Mouse (Mus musculus) stomach, postnatal 0 days (tissue): Measurements from ENCODE around the gene Smc4.

ENCODE experiments used
- CTCF ChIP-seq: IDR thresholded peaks from 2 replicates; pipeline ENCODE4 v1.5.1; 2016; ENCODE audit warnings: antibody characterized with exemption, low read depth, mild to moderate bottlenecking, moderate library complexity
- EP300 ChIP-seq: optimal IDR thresholded peaks from 2 replicates; pipeline ENCODE3; 2016; ENCODE audit warnings: antibody characterized with exemption

DNA sequence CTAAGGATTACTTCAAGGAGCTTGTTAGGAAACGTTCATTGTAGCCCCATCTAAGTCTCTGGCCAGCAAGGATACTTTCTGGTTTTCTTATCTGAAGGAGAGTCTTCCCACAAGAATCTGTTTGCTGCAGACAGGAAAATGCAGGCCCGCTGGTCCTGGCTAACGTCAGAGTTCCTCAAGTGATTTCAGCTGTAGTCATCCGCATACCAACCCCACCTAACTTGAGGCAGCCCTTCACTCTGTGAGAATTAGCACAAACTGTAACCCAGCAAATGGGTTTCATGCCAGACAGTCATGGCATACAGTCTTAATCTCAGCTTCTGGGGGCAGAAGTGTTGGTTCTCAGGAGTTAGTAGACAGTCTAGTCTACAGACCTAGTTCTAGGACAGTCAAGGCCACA lies 42.0 kb downstream of the Smc4 start:
- TF ChIP-seq EP300 (no peak), CTCF (no peak)
